Mouse (Mus musculus) midbrain, embryonic 14.5 days (tissue): ENCODE measurements at regions not wholly inside any gene's neighbourhood (a gene's known extent, or its start where the extent isn't known, plus 50 kb on each side); places are given as distances from the start of the nearest gene placed in this dataset.

Experiments used
- ATAC-seq: fragments of 200-750 bp; cut with Nextera tagmentation; 2 replicates; pipeline ENCODE4 v1.8.0; 2017; ENCODE audit warnings: moderate number of reproducible peaks, moderate library complexity; ENCODE audit not compliant: low FRiP score, low TSS enrichment
- DNase-seq: peaks from one replicate; pipeline ENCODE4 v3.0.0-alpha.2; 2015
- H3K27ac ChIP-seq: fragments of 300-500 bp; sonication (generic); replicated peaks from 2 replicates; pipeline ENCODE4 v1.5.1; 2014; ENCODE audit warnings: mild to moderate bottlenecking, low read depth, low read length, moderate library complexity
- H3K27me3 ChIP-seq: fragments of 300-500 bp; sonication (generic); 2 replicates; pipeline ENCODE4 v1.6.1; 2014; ENCODE audit warnings: low read length, control low read depth, mixed read lengths; ENCODE audit not compliant: control insufficient read depth, insufficient read depth
- H3K36me3 ChIP-seq: fragments of 300-500 bp; sonication (generic); 2 replicates; pipeline ENCODE4 v1.6.1; 2014; ENCODE audit warnings: low read length, control low read depth; ENCODE audit not compliant: control insufficient read depth, insufficient read depth
- H3K4me1 ChIP-seq: fragments of 300-500 bp; sonication (generic); 2 replicates; pipeline ENCODE4 v1.6.1; 2014; ENCODE audit warnings: mild to moderate bottlenecking, antibody characterized with exemption, low read length, control low read depth; ENCODE audit not compliant: control insufficient read depth, insufficient read depth
- H3K4me2 ChIP-seq: fragments of 300-500 bp; sonication (generic); 2 replicates; pipeline ENCODE4 v1.6.1; 2014; ENCODE audit warnings: mild to moderate bottlenecking, low read length, moderate library complexity
- H3K4me3 ChIP-seq: fragments of 300-500 bp; sonication (generic); replicated peaks from 2 replicates; pipeline ENCODE4 v1.5.1; 2014; ENCODE audit warnings: low read depth, low read length
- H3K9ac ChIP-seq: fragments of 300-500 bp; sonication (generic); replicated peaks from 2 replicates; pipeline ENCODE4 v1.6.1; 2014; ENCODE audit warnings: mild to moderate bottlenecking, low read length, moderate library complexity
- H3K9me3 ChIP-seq: fragments of 300-500 bp; sonication (generic); 2 replicates; pipeline ENCODE4 v1.6.1; 2016; ENCODE audit warnings: low read length, control low read depth, mixed read lengths; ENCODE audit not compliant: control insufficient read depth
- WGBS: fragments of 180-500 bp; shearing (Covaris S2); extraction: QIAGEN DNeasy Blood & Tissue Kit; methylation state at CpG from one replicate; pipeline ENCODE4 v1.1.7; 2014; 5-methylcytosine and 5-hydroxymethylcytosine counted together

DNA sequence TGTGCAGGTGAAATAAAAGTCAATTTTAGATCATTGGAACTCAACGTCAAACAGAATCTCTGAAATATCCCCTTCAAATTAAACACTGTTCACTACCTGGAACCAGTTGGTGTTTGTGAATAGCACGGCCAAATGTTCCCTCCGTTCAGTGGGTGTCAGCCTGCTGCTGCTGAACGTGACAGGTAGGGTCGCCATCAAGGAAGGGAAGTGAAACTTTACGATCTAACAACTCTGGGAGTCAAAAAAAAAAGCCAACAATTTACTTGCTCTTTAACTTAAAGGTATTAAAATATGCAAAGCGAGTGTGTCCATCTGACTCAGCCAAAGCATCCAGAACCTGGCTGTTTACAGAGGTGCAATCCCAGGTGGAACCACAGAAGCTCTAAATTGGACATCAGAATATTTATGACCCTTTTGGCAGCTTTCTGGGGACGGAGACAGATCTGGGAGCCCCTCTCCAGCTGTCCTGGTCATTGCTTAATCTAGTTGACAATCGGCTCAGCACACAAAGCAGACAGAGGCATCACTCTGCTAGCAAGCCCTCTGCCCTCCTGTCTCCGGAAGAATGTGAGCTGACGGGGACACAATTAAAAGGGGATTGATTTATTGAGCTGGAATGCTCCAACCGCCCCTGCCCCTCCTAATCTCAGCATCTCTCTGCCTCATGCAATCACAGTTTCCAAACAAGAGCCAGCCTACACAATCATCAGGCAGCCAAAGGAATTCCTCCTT is 191.9 kb downstream of the 1500009L16Rik start:
- no peaks in the 10 kb centered on the region; the same call in 1 of the 2 replicates for H3K9me3 ChIP-seq
- H3K27ac ChIP-seq: peak overlapping the region; percentile 37; the same call in 1 of the 2 replicates
- H3K27me3 ChIP-seq: no peaks in the 10 kb centered on the region
- DNase-seq (peak; percentile 48), ATAC-seq (no peak)
- no peaks in the 10 kb centered on the region for H3K36me3 ChIP-seq
- no peak overlapping the region for H3K9ac ChIP-seq
- peaks cover 18% of the 10 kb centered on the region for H3K4me1 ChIP-seq
- WGBS: 18% methylated on average over 12 of the region's 12 CpGs
- no peak overlapping the region for H3K4me3 ChIP-seq
- H3K4me2 ChIP-seq: 0 out of 2 replicates have a peak overlapping the region, but pooled peaks have one; percentile 6

DNA sequence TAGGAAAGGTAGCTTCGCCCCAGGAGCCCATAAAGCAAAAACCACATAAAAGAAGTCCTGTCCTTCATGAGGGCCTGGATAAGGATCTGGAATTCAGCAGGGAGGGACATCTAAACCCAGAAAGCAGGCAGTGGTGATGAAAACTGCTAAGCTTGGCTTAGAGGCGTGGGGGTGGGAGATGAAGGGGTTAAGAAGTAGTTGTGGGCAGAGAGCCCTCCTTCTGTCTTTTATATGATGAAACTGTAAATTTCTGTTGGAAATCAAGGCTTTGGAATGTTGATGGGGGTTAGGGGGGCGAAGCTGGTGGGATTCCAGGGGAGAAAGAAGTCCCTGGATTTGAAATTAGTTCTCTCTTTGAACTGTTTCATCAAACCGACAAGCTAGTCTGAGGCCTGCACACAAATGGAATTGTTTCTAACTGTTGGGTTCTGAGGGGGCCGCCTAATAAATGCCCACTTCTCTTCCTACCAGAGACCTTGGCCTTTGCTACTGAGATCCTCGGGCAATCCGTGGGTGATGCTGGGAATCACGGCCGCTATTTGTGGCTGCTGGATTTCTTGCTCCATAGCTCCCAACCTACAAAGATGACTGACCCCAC is 192.6 kb downstream of the 1500009L16Rik start:
- H3K9ac ChIP-seq: no peak overlapping the region
- H3K4me3 ChIP-seq: no peak overlapping the region
- ATAC-seq: no peak
- peak; percentile 9 for DNase-seq
- no peaks in the 10 kb centered on the region for H3K27me3 ChIP-seq
- H3K36me3 ChIP-seq: no peaks in the 10 kb centered on the region
- 13% methylated on average over 9 of the region's 9 CpGs for WGBS
- peak overlapping the region; percentile 37; the same call in 1 of the 2 replicates for H3K27ac ChIP-seq
- H3K4me1 ChIP-seq: peaks cover 18% of the 10 kb centered on the region
- H3K9me3 ChIP-seq: peaks cover 2% of the 10 kb centered on the region; the same call in 1 of the 2 replicates
- no peak overlapping the region for H3K4me2 ChIP-seq

DNA sequence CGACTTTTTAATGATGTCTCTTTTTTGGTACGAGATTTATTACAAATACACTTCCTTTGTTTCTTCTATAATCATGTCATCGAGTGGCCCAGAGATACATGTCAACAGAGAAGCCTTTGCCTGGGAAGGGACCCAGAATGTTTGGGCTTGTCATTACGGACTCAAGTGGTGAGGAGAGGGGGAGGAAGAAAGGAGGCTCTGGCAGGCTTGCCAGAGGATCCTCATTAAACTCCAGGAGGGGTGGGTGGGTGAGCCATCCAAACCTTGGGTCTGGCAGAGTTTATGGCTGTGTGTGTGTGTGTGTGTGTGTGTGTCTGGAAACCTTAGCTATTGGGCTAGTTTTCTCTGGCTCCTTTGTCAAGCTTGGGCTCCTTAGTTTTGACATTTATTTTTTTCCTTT is 204.3 kb downstream of the 1500009L16Rik start:
- 76% methylated on average over 4 of the region's 4 CpGs for WGBS
- no peak for ATAC-seq
- H3K36me3 ChIP-seq: no peaks in the 10 kb centered on the region
- H3K9me3 ChIP-seq: no peaks in the 10 kb centered on the region
- H3K27me3 ChIP-seq: no peaks in the 10 kb centered on the region
- H3K4me3 ChIP-seq: no peak overlapping the region
- H3K4me2 ChIP-seq: no peak overlapping the region
- no peak overlapping the region for H3K9ac ChIP-seq
- H3K27ac ChIP-seq: no peak overlapping the region
- DNase-seq: peak; percentile 8
- H3K4me1 ChIP-seq: no peaks in the 10 kb centered on the region

DNA sequence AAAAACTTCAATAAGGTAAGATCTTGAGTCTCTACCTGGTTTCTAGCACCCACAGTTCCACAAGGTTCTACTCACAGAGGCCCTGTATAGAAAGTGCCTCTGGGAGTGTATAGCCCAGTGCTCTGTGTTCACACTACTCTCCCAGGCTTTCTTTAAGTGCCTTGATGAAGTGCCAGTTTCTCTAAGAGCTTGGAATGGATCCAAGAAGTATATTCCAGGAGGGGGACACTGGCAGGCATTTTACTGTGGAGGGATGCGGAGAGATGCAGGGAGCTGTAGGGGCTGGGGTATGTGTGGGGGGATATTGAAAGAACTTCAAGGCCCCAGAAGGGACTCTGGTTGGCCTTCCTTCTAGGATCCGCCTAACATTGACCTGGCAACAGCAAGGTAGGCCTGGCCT is 204.9 kb downstream of the 1500009L16Rik start:
- no peak overlapping the region for H3K27ac ChIP-seq
- no peaks in the 10 kb centered on the region for H3K36me3 ChIP-seq
- no peaks in the 10 kb centered on the region for H3K27me3 ChIP-seq
- ATAC-seq (no peak), DNase-seq (no peak)
- H3K9me3 ChIP-seq: no peaks in the 10 kb centered on the region
- H3K4me2 ChIP-seq: no peak overlapping the region
- 74% methylated on average over 2 of the region's 2 CpGs for WGBS
- H3K9ac ChIP-seq: no peak overlapping the region
- no peaks in the 10 kb centered on the region for H3K4me1 ChIP-seq
- no peak overlapping the region for H3K4me3 ChIP-seq

DNA sequence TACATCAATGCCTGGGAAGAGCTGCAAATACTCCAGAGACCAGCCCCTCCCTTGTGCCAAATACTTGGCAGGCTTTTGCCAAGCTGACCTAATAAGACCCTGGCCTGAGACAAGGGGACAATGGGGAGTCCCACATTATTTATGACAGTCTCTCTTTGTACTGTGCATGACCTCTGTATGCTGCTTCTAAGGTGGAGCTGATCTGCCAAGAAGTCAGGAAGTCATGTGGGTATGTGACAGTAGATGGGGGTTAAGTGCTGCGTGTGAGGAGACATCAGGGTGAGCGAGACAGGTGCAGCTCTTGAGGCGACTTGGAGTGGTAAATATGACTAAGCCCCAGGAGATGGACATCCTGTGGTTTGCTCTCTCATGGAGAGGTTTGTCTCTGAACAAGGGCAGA is 209.1 kb downstream of the 1500009L16Rik start:
- H3K9ac ChIP-seq: no peak overlapping the region
- no peaks in the 10 kb centered on the region for H3K4me1 ChIP-seq
- H3K4me3 ChIP-seq: no peak overlapping the region
- no peak for DNase-seq
- H3K36me3 ChIP-seq: no peaks in the 10 kb centered on the region
- H3K27me3 ChIP-seq: no peaks in the 10 kb centered on the region
- H3K9me3 ChIP-seq: no peaks in the 10 kb centered on the region
- WGBS: 87% methylated on average over 3 of the region's 3 CpGs
- ATAC-seq: no peak
- no peak overlapping the region for H3K27ac ChIP-seq
- no peak overlapping the region for H3K4me2 ChIP-seq

GRCm38 (mm10) chr10:83933201-83933600 is 210.5 kb downstream of the 1500009L16Rik start:
- no peak for ATAC-seq
- Histone ChIP-seq H3K27ac (no peak overlapping the region), H3K36me3 (no peaks in the 10 kb centered on the region), H3K9me3 (no peaks in the 10 kb centered on the region), H3K4me1 (no peaks in the 10 kb centered on the region), H3K9ac (no peak overlapping the region), H3K27me3 (no peaks in the 10 kb centered on the region), H3K4me2 (no peak overlapping the region), H3K4me3 (no peak overlapping the region)
- 91% methylated on average over 7 of the region's 7 CpGs for WGBS
- no peak for DNase-seq

GRCm38 (mm10) chr10:83934498-83934897 is 211.8 kb downstream of the 1500009L16Rik start:
- WGBS: 60% methylated on average over 3 of the region's 3 CpGs
- Histone ChIP-seq H3K4me1 (no peaks in the 10 kb centered on the region), H3K4me3 (no peak overlapping the region), H3K36me3 (no peaks in the 10 kb centered on the region), H3K9me3 (no peaks in the 10 kb centered on the region), H3K9ac (no peak overlapping the region), H3K4me2 (no peak overlapping the region), H3K27ac (no peak overlapping the region), H3K27me3 (no peaks in the 10 kb centered on the region)
- ATAC-seq (no peak), DNase-seq (no peak)

GRCm38 (mm10) chr10:83937168-83937567 is 214.5 kb downstream of the 1500009L16Rik start:
- Histone ChIP-seq H3K4me1 (no peaks in the 10 kb centered on the region), H3K9ac (no peak overlapping the region), H3K9me3 (no peaks in the 10 kb centered on the region), H3K36me3 (no peaks in the 10 kb centered on the region), H3K4me2 (no peak overlapping the region), H3K27ac (no peak overlapping the region), H3K27me3 (no peaks in the 10 kb centered on the region), H3K4me3 (no peak overlapping the region)
- 63% methylated on average over 9 of the region's 9 CpGs for WGBS
- DNase-seq (no peak), ATAC-seq (no peak)

- Histone ChIP-seq H3K4me2 (no peak overlapping the region), H3K27ac (no peak overlapping the region), H3K9me3 (no peaks in the 10 kb centered on the region), H3K4me1 (no peaks in the 10 kb centered on the region), H3K36me3 (no peaks in the 10 kb centered on the region), H3K9ac (no peak overlapping the region), H3K27me3 (no peaks in the 10 kb centered on the region), H3K4me3 (no peak overlapping the region)
- 89% methylated on average over 3 of the region's 3 CpGs for WGBS
- ATAC-seq (no peak), DNase-seq (no peak)
Observed at GRCm38 (mm10) chr10:83942101-83942500, 219.4 kb downstream of the 1500009L16Rik start.
